Mouse (Mus musculus) heart, adult 2 months (tissue): Measurements from ENCODE around the gene Klhl8. TPM values are rescaled to one million over a fixed set of nuclear protein-coding genes. Genes with fewer than 3 reads are reported as not detected.
"Not testable (repeated sequence)": the region's sequence is repeated elsewhere in the genome, so short reads cannot be mapped to it uniquely, and the experiment has no call there.

Experiments used
- DNase-seq, 2 experiments: peaks; one replicate each; pipeline ENCODE4 v3.0.0; 2021
- H3K27ac ChIP-seq: fragments of 200-600 bp; 2 replicates; pipeline ENCODE4 v1.8.1; 2022
- H3K27me3 ChIP-seq: fragments of 200-500 bp; 2 replicates; pipeline ENCODE4 v1.6.1; 2012; ENCODE audit warnings: mild to moderate bottlenecking, low read length, inconsistent platforms, mixed read lengths; ENCODE audit not compliant: control insufficient read depth, insufficient read depth
- H3K36me3 ChIP-seq: fragments of 200-500 bp; 2 replicates; pipeline ENCODE4 v1.6.1; 2012; ENCODE audit warnings: low read length, inconsistent platforms; ENCODE audit not compliant: control insufficient read depth, insufficient read depth
- H3K4me1 ChIP-seq: fragments of 200-500 bp; 2 replicates; pipeline ENCODE4 v1.6.1; 2011; ENCODE audit warnings: low read length; ENCODE audit not compliant: control insufficient read depth, insufficient read depth
- H3K4me3 ChIP-seq: fragments of 200-600 bp; 2 replicates; pipeline ENCODE4 v1.8.1; 2022
- H3K79me2 ChIP-seq: fragments of 200-500 bp; replicated peaks from 2 replicates; pipeline ENCODE4 v1.6.1; 2012; ENCODE audit warnings: mild to moderate bottlenecking, inconsistent platforms, low read length, moderate library complexity, mixed read lengths; ENCODE audit not compliant: control insufficient read depth, insufficient read depth
- H3K9ac ChIP-seq: fragments of 200-500 bp; 2 replicates; pipeline ENCODE4 v1.6.1; 2012; ENCODE audit warnings: low read depth, mild to moderate bottlenecking, control low read depth, inconsistent platforms, low read length, mixed read lengths
- CTCF ChIP-seq: fragments of 200-600 bp; IDR thresholded peaks from 2 replicates; pipeline ENCODE4 v1.8.1; 2022; ENCODE audit warnings: antibody characterized with exemption, mild to moderate bottlenecking, moderate library complexity
- EP300 ChIP-seq: fragments of 200-500 bp; IDR thresholded peaks from 2 replicates; pipeline ENCODE4 v1.6.1; 2011; ENCODE audit warnings: low read depth, low read length, control low read depth; ENCODE audit not compliant: insufficient read depth
- POLR2A ChIP-seq: fragments of 200-500 bp; IDR thresholded peaks from 2 replicates; pipeline ENCODE4 v1.6.1; 2011; ENCODE audit warnings: mild to moderate bottlenecking, low read depth, low read length, control low read depth; ENCODE audit not compliant: insufficient read depth
- WGBS: fragments of 180-500 bp; shearing (Covaris S2); methylation state at CpG from one replicate; pipeline ENCODE4 v1.1.7; 2018; 5-methylcytosine and 5-hydroxymethylcytosine counted together
- intact Hi-C: fragments of 180-260 bp; cut with DNase I; formaldehyde crosslinking; loops from one replicate; pipeline ENCODE4 v1.15.1; 2025
- long read RNA-seq: library from polyadenylated mRNA; stranded (forward); transcript quantifications from one replicate; pipeline ENCODE4 v2.0.0, GENCODE M21; 2021
- polyA plus RNA-seq: library from polyadenylated mRNA; depleted of rRNA; stranded (reverse); fragments of >200 nt; gene quantifications from 2 replicates; pipeline ENCODE4 v1.2.3, GENCODE M21; 2012; rRNA removed
- total RNA-seq, 2 experiments: library from RNA; stranded (reverse); gene quantifications; 2 replicates each; pipeline ENCODE4 v1.2.3; 2021

Klhl8 gene
- total RNA-seq (10 to 100 TPM; 11.0 to 12.1 TPM), polyA plus RNA-seq (7.7 and 16.6 TPM in 2 replicates)
- long read RNA-seq, transcript Klhl8-201 (10 exons, 3,193 nt): major isoform, 13 of 26 reads
- long read RNA-seq, partial matches to known transcripts: 4 of 26 reads
- long read RNA-seq, other reads (novel, unspliced or antisense): 9 of 26 reads

DNA sequence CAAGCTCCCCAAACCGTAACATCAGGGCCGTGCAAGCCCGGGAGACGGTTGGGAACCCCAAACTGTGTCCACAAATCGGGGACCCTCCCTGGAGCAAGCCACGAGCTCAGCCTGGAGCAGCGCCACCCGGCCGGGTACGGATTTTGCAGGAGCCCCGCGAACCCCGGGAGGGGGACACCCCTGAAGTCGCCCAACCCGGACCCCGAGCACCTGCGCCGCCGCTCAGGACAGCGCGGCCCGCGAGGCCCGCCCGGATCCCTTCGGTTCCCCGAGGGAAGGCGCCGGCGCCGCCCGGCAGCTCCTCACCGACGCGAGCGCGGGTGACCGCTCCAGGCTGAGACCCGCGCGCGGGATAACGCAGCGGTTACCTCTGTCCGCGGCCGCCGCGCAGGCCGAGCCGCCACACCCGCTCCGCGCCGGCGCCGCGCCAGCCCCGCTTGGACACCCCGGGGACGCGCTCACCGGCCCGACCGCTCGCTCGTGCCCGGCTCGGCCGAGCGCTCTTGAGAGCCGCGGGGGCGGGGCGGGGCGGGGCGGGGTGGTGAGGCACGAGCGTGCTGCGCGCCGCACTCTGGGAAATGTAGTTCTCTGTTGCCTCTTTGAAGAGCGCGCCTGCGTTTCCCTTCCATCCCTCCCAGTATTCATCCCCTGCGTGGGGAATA is at the start of gene Klhl8:
Gene Klhl8, minus strand, starts transcription at position 512 of the 662 bp plus-strand sequence.
- peak within 1 kb of the TSS; percentile 87 for H3K27ac ChIP-seq
- DNase-seq: peak; percentile 92 to 94
- peak within 1 kb of the TSS; percentile 98 for H3K9ac ChIP-seq
- no peaks in the 10 kb centered on the region; the same call in 1 of the 2 replicates for H3K36me3 ChIP-seq
- no peaks in the 10 kb centered on the region for H3K27me3 ChIP-seq
- under 1% methylated on average over 86 of the region's 86 CpGs for WGBS
- peak within 1 kb of the TSS; percentile 81 for H3K4me3 ChIP-seq
- peaks cover 6% of the 10 kb centered on the region for H3K4me1 ChIP-seq
- no peaks in the 10 kb centered on the region for H3K79me2 ChIP-seq
- TF ChIP-seq EP300 (no peak), POLR2A (no peak), CTCF (no peak)
- intact Hi-C loops: loop anchor here (10.0 kb wide), 1 partner anchor 554 kb away; no protein-coding TSS in a partner anchor

GRCm38 (mm10) chr5:103954638-103955037 is 43.6 kb upstream of the Klhl8 start:
- Histone ChIP-seq H3K36me3 (no peaks in the 10 kb centered on the region), H3K4me3 (no peak overlapping the region), H3K27me3 (no peaks in the 10 kb centered on the region), H3K79me2 (no peaks in the 10 kb centered on the region), H3K9ac (no peak overlapping the region), H3K4me1 (no peaks in the 10 kb centered on the region; the same call in 1 of the 2 replicates), H3K27ac (no peak overlapping the region)
- TF ChIP-seq POLR2A (no peak), CTCF (no peak), EP300 (no peak)
- intact Hi-C loops: no loop called here
- 64% methylated on average over 5 of the region's 5 CpGs for WGBS
- DNase-seq: no peak

GRCm38 (mm10) chr5:103953135-103954083 is 42.4 kb upstream of the Klhl8 start:
- DNase-seq: no peak
- WGBS: 64% methylated on average over 10 of the region's 10 CpGs
- Histone ChIP-seq H3K27me3 (no peaks in the 10 kb centered on the region), H3K36me3 (no peaks in the 10 kb centered on the region), H3K27ac (no peak overlapping the region), H3K9ac (no peak overlapping the region), H3K4me3 (no peak overlapping the region), H3K79me2 (no peaks in the 10 kb centered on the region), H3K4me1 (no peaks in the 10 kb centered on the region; the same call in 1 of the 2 replicates)
- TF ChIP-seq POLR2A (no peak), CTCF (no peak), EP300 (no peak)
- intact Hi-C loops: no loop called here

DNA sequence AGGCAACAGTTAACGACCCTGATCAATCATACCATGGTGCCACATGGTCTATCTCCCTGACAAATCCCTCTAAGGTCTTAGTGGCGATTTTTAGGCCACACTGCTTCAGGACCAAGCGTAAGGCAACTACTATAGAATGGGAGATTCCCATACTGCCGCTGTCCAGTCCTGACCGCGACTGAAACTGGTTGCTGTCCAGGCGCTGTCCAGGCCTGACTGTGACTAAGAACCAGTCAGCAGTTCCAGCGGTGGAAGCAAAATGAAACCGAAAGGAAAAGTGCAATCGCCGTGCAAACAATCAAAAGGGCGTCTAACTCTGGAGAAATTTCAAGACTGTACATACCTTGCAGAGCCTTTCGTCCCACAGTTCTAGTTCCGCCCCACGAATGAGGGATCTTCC is 39.1 kb upstream of the Klhl8 start:
- intact Hi-C loops, H3K4me3 ChIP-seq, H3K4me1 ChIP-seq, H3K79me2 ChIP-seq, H3K27ac ChIP-seq, H3K9ac ChIP-seq, DNase-seq, H3K36me3 ChIP-seq, H3K27me3 ChIP-seq: not testable (repeated sequence)
- 85% methylated on average over 15 of the region's 15 CpGs for WGBS

DNA sequence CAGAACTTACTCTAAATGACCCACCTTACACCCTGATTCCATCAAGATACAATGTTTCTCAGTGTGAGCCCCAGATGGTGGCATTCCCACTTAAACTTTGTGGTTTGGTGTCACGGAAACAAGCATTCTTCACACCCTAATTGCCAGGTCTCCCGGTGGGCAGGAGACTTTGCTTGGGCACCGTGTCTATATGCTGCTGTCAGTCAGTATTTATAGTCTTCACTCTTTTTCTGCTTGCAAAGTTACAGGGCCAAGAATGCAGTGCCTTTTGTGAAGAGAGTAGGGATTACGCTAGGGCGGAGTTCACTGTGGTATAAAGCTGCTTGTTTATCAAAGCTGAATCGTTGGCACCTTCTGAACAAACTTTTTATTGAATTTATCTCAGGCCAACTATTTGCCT is 32.1 kb upstream of the Klhl8 start:
- H3K27me3 ChIP-seq: no peaks in the 10 kb centered on the region
- H3K4me3 ChIP-seq: no peak overlapping the region
- H3K4me1 ChIP-seq: no peaks in the 10 kb centered on the region
- intact Hi-C loops: no loop called here
- H3K79me2 ChIP-seq: no peaks in the 10 kb centered on the region
- H3K9ac ChIP-seq: no peak overlapping the region
- TF ChIP-seq CTCF (no peak), EP300 (no peak), POLR2A (no peak)
- no peaks in the 10 kb centered on the region for H3K36me3 ChIP-seq
- 76% methylated on average over 6 of the region's 6 CpGs for WGBS
- H3K27ac ChIP-seq: no peak overlapping the region
- no peak for DNase-seq
